Mouse (Mus musculus): Measurements from ENCODE around the gene Olfr1393. TPM values are rescaled to one million over a fixed set of nuclear protein-coding genes. Genes with fewer than 3 reads are reported as not detected.

Gene Olfr1393
- polyA plus RNA-seq, 1 experiment from 2014 or later, result not detected

DNA sequence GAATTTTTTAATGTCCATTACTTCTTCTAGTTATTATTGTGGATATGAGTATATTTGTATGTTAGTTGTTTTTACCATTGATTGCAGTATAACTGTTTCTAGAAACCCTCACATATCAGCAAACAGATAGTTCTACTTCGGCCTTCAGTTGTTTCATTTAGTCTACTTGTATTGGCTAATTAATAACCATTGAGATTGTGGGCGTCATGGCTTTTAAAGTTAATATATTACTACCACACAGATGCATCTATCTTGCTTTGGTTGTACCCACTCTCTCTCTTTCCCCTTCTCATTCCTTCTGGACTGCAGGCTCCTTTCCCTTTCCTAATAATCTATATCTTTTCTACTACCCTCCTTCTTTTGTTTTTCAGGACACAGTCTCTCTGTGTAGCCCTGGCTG lies 18.8 kb upstream of the Olfr1393 start:
- peaks cover 34% of the 10 kb centered on the region for H3K36me3 ChIP-seq
- ATAC-seq (ENCODE audit: insufficient read depth, low FRiP score, low read depth), result no peak

DNA sequence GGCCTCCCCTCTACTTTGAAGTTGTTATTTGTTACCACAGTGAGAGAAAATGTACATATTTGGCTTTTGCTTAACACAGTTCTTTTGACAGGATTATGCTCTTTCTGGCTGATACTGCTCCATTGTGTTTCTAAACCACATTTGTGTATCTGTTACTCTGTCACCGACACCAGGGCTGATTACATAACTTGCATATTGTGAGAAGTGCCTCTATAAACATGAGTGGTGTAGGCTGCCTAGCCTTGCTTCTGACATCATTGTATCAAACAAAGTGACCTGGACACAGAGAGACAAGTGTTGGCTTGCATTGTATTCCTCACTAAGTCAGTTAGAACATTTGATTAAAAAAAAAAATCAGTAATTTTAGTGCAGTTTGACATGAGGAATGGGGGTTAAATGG lies 18.3 kb upstream of the Olfr1393 start:
- Histone ChIP-seq H3K4me1 (0 out of 2 replicates have a peak, but pooled peaks cover 3% of the 10 kb centered on the region), H3K4me2 (no peak overlapping the region), H3K36me3 (peaks cover 28% of the 10 kb centered on the region), H3K4me3 (replicated peaks) (no peak overlapping the region), H3K9ac (no peak overlapping the region), H3K27me3 (replicated peaks) (no peaks in the 10 kb centered on the region), H3K27ac (no peak overlapping the region; the same call in 1 of the 2 replicates), H3K9me3 (no peaks in the 10 kb centered on the region)
- WGBS, result 44% methylated on average over 1 of the region's 1 CpGs
- ATAC-seq (ENCODE audit: insufficient read depth, low FRiP score, low read depth), result no peak

More for the DNA sequence above, 18.8 kb upstream of the Olfr1393 start:
- H3K27ac ChIP-seq, result no peak overlapping the region; the same call in 1 of the 2 replicates
- H3K9ac ChIP-seq, result no peak overlapping the region
- H3K27me3 ChIP-seq (replicated peaks), result no peaks in the 10 kb centered on the region
- H3K4me2 ChIP-seq, result no peak overlapping the region
- H3K4me1 ChIP-seq, result 0 out of 2 replicates have a peak, but pooled peaks cover 3% of the 10 kb centered on the region
- H3K4me3 ChIP-seq (replicated peaks), result no peak overlapping the region
- no peaks in the 10 kb centered on the region for H3K9me3 ChIP-seq
- 74% methylated on average over 2 of the region's 2 CpGs for WGBS

- Histone ChIP-seq H3K4me2 (no peak overlapping the region), H3K4me1 (0 out of 2 replicates have a peak, but pooled peaks cover 3% of the 10 kb centered on the region), H3K36me3 (peaks cover 24% of the 10 kb centered on the region), H3K9ac (no peak overlapping the region), H3K4me3 (replicated peaks) (no peak overlapping the region), H3K27ac (no peak overlapping the region), H3K27me3 (replicated peaks) (no peaks in the 10 kb centered on the region), H3K9me3 (no peaks in the 10 kb centered on the region)
- 88% methylated on average over 21 of the region's 21 CpGs for WGBS
- ATAC-seq (ENCODE audit: insufficient read depth, low FRiP score, low read depth), result no peak
Measured at GRCm38 (mm10) chr11:49260598-49261312, 17.3 kb upstream of the Olfr1393 start.

- Histone ChIP-seq H3K36me3 (peaks cover 24% of the 10 kb centered on the region), H3K27ac (no peak overlapping the region), H3K4me2 (no peak overlapping the region), H3K9me3 (no peaks in the 10 kb centered on the region), H3K27me3 (replicated peaks) (no peaks in the 10 kb centered on the region), H3K4me3 (replicated peaks) (no peak overlapping the region), H3K4me1 (0 out of 2 replicates have a peak, but pooled peaks cover 3% of the 10 kb centered on the region), H3K9ac (no peak overlapping the region)
- WGBS, result 90% methylated on average over 14 of the region's 14 CpGs
- ATAC-seq (ENCODE audit: insufficient read depth, low FRiP score, low read depth), result no peak
Measured at GRCm38 (mm10) chr11:49261313-49261855, 16.7 kb upstream of the Olfr1393 start.

DNA sequence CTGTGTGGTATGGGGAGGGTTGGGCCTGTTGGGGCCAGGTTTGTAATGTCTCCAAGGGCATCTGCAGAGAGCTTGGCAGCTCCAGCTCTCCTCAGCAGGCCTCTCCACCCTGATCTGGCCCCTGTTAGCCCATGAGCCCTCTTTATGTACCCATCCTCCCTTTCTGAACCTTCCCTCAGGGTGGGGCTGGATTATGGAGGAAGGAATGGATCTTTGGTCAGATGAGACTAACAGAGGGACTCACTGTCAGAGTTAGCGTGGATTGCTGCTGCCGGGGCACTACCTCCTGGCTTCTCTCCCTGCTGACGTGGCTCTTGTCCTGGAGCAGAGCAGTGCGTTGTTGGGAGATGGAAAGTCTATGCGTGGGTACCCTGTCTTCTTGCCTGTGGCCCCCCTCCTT lies 15.8 kb upstream of the Olfr1393 start:
- no peak for ATAC-seq (ENCODE audit: insufficient read depth, low FRiP score, low read depth)
- H3K27ac ChIP-seq, result no peak overlapping the region

DNA sequence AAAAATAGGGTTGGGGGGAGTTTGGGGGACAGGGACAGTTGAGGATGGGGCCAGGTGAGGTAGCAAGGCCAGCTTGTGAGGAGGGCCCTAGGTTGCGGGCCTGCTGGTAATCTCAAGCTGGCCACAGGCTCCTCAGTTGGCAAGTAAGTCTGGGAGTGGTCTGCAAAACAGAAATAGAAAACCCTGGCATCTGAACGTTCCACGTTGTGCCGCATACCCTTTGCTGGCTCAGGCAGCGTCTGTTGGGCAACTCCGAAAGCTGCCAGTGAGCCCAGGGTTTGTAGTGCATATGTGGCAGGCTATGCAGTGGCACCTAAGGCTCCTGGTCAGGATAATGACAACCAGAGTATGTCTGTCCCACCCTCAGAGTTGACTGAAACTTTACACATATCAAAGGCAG lies 15.0 kb upstream of the Olfr1393 start:
- H3K4me1 ChIP-seq, result 0 out of 2 replicates have a peak, but pooled peaks cover 3% of the 10 kb centered on the region
- H3K27ac ChIP-seq, result no peak overlapping the region
- WGBS, result 87% methylated on average over 6 of the region's 6 CpGs
- no peak overlapping the region for H3K9ac ChIP-seq
- ATAC-seq (ENCODE audit: insufficient read depth, low FRiP score, low read depth), result no peak
- H3K4me3 ChIP-seq (replicated peaks), result no peak overlapping the region
- no peaks in the 10 kb centered on the region for H3K9me3 ChIP-seq
- H3K27me3 ChIP-seq (replicated peaks), result no peaks in the 10 kb centered on the region
- H3K36me3 ChIP-seq, result peaks cover 24% of the 10 kb centered on the region
- H3K4me2 ChIP-seq, result no peak overlapping the region

More for the DNA sequence above, 15.8 kb upstream of the Olfr1393 start:
- no peaks in the 10 kb centered on the region for H3K9me3 ChIP-seq
- H3K27me3 ChIP-seq (replicated peaks), result no peaks in the 10 kb centered on the region
- H3K36me3 ChIP-seq, result peaks cover 24% of the 10 kb centered on the region
- no peak overlapping the region for H3K4me3 ChIP-seq (replicated peaks)
- H3K9ac ChIP-seq, result no peak overlapping the region
- H3K4me1 ChIP-seq, result 0 out of 2 replicates have a peak, but pooled peaks cover 3% of the 10 kb centered on the region
- WGBS, result 85% methylated on average over 5 of the region's 5 CpGs
- H3K4me2 ChIP-seq, result no peak overlapping the region

- no peak for ATAC-seq (ENCODE audit: insufficient read depth, low FRiP score, low read depth)
- 0 out of 2 replicates have a peak, but pooled peaks cover 3% of the 10 kb centered on the region for H3K4me1 ChIP-seq
- H3K4me2 ChIP-seq, result no peak overlapping the region
- H3K4me3 ChIP-seq (replicated peaks), result no peak overlapping the region
- no peak overlapping the region for H3K27ac ChIP-seq
- H3K9me3 ChIP-seq, result no peaks in the 10 kb centered on the region
- no peaks in the 10 kb centered on the region for H3K27me3 ChIP-seq (replicated peaks)
- 87% methylated on average over 7 of the region's 7 CpGs for WGBS
- H3K36me3 ChIP-seq, result peaks cover 24% of the 10 kb centered on the region
- no peak overlapping the region for H3K9ac ChIP-seq
Measured at GRCm38 (mm10) chr11:49264081-49264480, 14.0 kb upstream of the Olfr1393 start.

DNA sequence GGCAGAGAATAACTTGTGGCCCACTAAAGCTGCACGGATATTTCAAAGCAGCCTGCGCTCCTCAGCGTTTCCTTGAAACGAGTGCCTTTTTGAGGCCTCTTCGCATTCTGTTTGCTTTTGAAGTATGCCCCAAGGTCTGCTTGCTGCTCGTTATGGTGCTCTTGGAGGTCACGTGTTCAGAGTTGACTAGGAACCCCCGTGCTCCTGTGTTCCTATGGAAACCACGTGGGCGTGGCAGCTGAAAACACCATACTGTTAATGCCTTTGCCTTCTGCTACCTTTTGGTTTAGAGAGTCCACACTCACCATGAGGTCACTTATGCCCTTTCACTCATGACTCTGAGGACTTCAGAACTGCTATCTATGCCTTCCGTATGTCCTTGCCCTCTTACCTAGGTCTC lies 13.5 kb upstream of the Olfr1393 start:
- H3K9ac ChIP-seq, result no peak overlapping the region
- H3K36me3 ChIP-seq, result peaks cover 24% of the 10 kb centered on the region
- no peaks in the 10 kb centered on the region for H3K27me3 ChIP-seq (replicated peaks)
- H3K4me3 ChIP-seq (replicated peaks), result no peak overlapping the region
- ATAC-seq (ENCODE audit: insufficient read depth, low FRiP score, low read depth), result no peak
- no peaks in the 10 kb centered on the region for H3K9me3 ChIP-seq
- H3K4me1 ChIP-seq, result 0 out of 2 replicates have a peak, but pooled peaks cover 3% of the 10 kb centered on the region
- WGBS, result 67% methylated on average over 11 of the region's 11 CpGs
- no peak overlapping the region for H3K4me2 ChIP-seq
- no peak overlapping the region for H3K27ac ChIP-seq

- Histone ChIP-seq H3K9ac (no peak overlapping the region), H3K9me3 (no peaks in the 10 kb centered on the region), H3K27ac (no peak overlapping the region), H3K4me3 (replicated peaks) (no peak overlapping the region), H3K27me3 (replicated peaks) (no peaks in the 10 kb centered on the region), H3K4me1 (0 out of 2 replicates have a peak, but pooled peaks cover 3% of the 10 kb centered on the region), H3K4me2 (no peak overlapping the region), H3K36me3 (peaks cover 24% of the 10 kb centered on the region)
- WGBS, result 85% methylated on average over 8 of the region's 8 CpGs
- no peak for ATAC-seq (ENCODE audit: insufficient read depth, low FRiP score, low read depth)
Measured at GRCm38 (mm10) chr11:49265101-49265500, 13.0 kb upstream of the Olfr1393 start.

DNA sequence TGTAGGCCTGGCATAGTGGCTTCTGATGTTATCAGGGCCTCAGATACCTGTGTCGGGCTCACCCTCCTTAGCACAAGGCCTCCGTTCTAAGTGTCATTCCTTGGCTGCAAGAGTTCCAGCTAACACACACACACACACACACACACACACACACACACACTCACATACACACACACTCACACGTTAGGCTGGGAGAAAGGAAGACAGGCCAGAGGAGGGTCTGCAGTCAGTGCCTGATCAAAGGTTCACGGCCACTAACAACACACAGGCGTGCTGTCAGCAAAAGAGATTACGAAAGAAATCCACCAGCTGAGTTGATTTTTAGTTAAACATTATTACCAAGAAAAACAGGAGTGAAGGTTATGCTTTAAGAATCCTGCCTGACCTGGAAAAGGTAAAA lies 11.4 kb upstream of the Olfr1393 start:
- H3K9ac ChIP-seq, result no peak overlapping the region
- H3K4me1 ChIP-seq, result no peaks in the 10 kb centered on the region
- ATAC-seq (ENCODE audit: insufficient read depth, low FRiP score, low read depth), result peak; percentile 61; the same call in 1 of the 2 replicates
- H3K27ac ChIP-seq, result peak overlapping the region; percentile 31; the same call in 1 of the 2 replicates
- 63% methylated on average over 6 of the region's 6 CpGs for WGBS
- no peak overlapping the region for H3K4me2 ChIP-seq
- no peaks in the 10 kb centered on the region for H3K9me3 ChIP-seq
- no peaks in the 10 kb centered on the region for H3K27me3 ChIP-seq (replicated peaks)
- no peak overlapping the region for H3K4me3 ChIP-seq (replicated peaks)
- H3K36me3 ChIP-seq, result peaks cover 10% of the 10 kb centered on the region

GRCm38 (mm10) chr11:49267316-49267715 lies 10.8 kb upstream of the Olfr1393 start:
- no peaks in the 10 kb centered on the region for H3K27me3 ChIP-seq (replicated peaks)
- no peaks in the 10 kb centered on the region for H3K9me3 ChIP-seq
- H3K4me1 ChIP-seq, result no peaks in the 10 kb centered on the region
- H3K36me3 ChIP-seq, result peaks cover 4% of the 10 kb centered on the region
- H3K4me3 ChIP-seq (replicated peaks), result no peak overlapping the region
- 78% methylated on average over 10 of the region's 10 CpGs for WGBS
- no peak overlapping the region for H3K9ac ChIP-seq
- ATAC-seq (ENCODE audit: insufficient read depth, low FRiP score, low read depth), result no peak
- H3K4me2 ChIP-seq, result no peak overlapping the region
- H3K27ac ChIP-seq, result peak overlapping the region; percentile 52

GRCm38 (mm10) chr11:49267970-49268579 lies 10.0 kb upstream of the Olfr1393 start:
- Histone ChIP-seq H3K27me3 (replicated peaks) (no peaks in the 10 kb centered on the region), H3K4me1 (no peaks in the 10 kb centered on the region)
- ATAC-seq (ENCODE audit: insufficient read depth, low FRiP score, low read depth), result no peak

More at GRCm38 (mm10) chr11:49267970-49268579, 10.0 kb upstream of the Olfr1393 start:
- Histone ChIP-seq H3K4me3 (replicated peaks) (no peak overlapping the region), H3K27ac (peak overlapping the region; percentile 52), H3K9ac (no peak overlapping the region), H3K36me3 (peaks cover 1% of the 10 kb centered on the region; the same call in 1 of the 2 replicates), H3K9me3 (no peaks in the 10 kb centered on the region), H3K4me2 (no peak overlapping the region)
- WGBS, result 57% methylated on average over 15 of the region's 15 CpGs
